Mouse (Mus musculus) activated CD4-positive, CD25-positive, alpha-beta regulatory T cell (primary cell): ENCODE measurements around the gene Ccr9. TPM values are rescaled to one million over a fixed set of nuclear protein-coding genes. Genes with fewer than 3 reads are reported as not detected.

Experiments used
- polyA plus RNA-seq, 2 experiments: library from polyadenylated mRNA; unstranded; fragments of 100-300 nt; shearing (Covaris generic); gene quantifications; one replicate each; pipeline ENCODE4 v1.2.1; 2017

The Ccr9 gene
- 10 to 100 TPM in 1 of 2 experiments, 1 to 10 TPM in 1; 5.3 to 11.4 TPM for polyA plus RNA-seq

DNA sequence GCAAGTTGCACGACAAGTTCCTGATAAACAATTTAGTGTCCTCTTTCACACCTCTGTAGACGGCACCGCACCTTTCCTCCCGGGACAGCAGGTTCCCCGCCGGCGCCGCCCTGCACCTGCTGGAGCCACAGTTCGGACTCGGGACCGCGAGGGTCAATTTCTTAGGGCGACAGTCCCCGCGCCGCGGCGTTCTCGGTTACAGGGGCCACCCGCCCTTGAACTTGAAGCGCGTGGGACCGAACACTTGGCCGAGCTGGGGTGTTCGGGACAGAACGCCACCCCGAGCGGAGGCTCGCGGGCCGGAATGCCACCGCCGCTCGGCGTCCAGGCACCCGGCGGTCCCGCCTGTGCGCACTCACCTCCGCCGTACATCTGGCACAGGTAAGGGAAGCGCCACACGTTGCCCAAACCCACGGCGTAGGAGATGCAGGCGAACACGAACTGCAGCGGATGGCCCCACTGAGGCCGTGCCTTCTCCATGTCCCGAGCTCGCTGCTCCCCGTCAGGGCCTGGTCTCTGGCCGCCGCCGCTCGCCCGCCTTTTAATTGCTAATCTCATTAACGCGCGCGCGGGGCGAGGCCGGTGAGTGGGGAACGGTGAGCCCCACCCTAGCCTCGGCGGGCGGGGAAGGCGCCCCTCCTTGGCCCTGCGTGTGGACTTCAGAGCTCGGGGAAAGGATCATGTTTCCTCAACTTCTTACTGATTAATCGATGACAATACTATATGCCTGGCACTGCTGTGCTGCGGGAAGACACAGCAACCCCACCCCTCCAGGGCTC lies at the start of gene Ccr9, which contains the start of gene Slc6a20a:
Gene Ccr9 (plus strand): TSS at position 113 of the 779 bp plus-strand sequence.
Gene Slc6a20a (minus strand): TSS at position 559 of the 779 bp plus-strand sequence.

DNA sequence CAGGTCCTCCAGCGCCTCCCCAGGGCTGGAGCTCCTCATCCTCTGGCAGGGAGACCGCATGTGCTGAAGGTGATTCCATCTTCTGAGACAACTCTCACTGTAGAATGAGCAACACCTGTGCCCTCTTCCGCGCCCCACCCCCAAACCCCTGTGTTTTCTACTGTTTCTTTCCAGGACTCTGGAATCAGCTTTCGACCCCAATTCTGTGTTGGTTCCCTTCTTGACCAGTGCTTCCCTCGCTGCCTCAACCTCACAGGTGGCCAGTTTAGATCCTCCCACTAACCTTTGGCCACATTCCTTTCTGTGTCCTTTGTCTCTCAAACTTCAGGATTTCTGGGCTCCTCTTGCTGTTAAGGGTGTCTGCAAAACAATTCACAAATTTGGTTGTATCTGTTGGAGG lies 46.0 kb upstream of the Ccr9 start, which contains the start of gene Slc6a20b:
Gene Slc6a20b (minus strand): TSS at position 285 of the 400 bp plus-strand sequence.

GRCm38 (mm10) chr9:123717186-123718008 lies 39.2 kb downstream of the Ccr9 start, which contains the start of gene Lztfl1:
Gene Lztfl1, minus strand, starts transcription at chr9:123717697.

DNA sequence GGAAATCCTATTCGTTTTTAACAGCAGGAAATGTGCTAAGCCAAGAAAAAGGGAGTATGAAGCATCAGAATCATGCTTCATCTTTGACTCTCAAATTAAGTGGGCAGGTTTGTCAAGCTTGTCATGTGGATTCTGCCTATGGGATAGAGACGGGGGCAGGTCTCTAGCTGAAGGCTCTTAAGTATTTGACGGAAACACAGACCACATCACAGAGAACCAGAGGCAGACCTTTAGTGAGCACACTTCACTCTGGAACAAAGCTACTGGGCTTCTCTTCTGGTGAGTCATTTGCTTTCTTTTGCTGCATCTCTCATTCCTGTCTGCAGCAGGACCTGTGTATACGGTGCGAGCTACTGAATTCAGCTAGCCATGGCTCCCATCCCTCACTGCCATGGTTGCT lies 128.0 kb downstream of the Ccr9 start, which contains the start of gene Cxcr6:
Gene Cxcr6 (plus strand): TSS at position 209 of the 400 bp plus-strand sequence.

Other genes starting within 250 kb of the Ccr9 start
- gene Limd1, start 199.7 kb upstream of the Ccr9 start, polyA plus RNA-seq, result 10 to 100 TPM; 36.8 to 80.7 TPM
- 10 to 100 TPM; 54.3 to 92.6 TPM for gene Sacm1l, start 148.7 kb upstream of the Ccr9 start, polyA plus RNA-seq
- gene Slc6a20b, start 45.9 kb upstream of the Ccr9 start, polyA plus RNA-seq, result under 1 TPM; 0.05 to 0.27 TPM
- gene Slc6a20a, start 446 bp downstream of the Ccr9 start, polyA plus RNA-seq, result under 1 TPM; 0.18 to 0.49 TPM
- 10 to 100 TPM; 33.2 to 37.4 TPM for gene Lztfl1, start 39.3 kb downstream of the Ccr9 start, polyA plus RNA-seq
- gene Cxcr6, start 128.0 kb downstream of the Ccr9 start, polyA plus RNA-seq, result 100 to 1,000 TPM in 1 of 2 experiments, 10 to 100 TPM in 1; 36.5 to 171 TPM
- gene Fyco1, start 173.5 kb downstream of the Ccr9 start, polyA plus RNA-seq, result 10 to 100 TPM; 30.0 to 33.9 TPM
- under 1 TPM; 0.67 to 0.80 TPM for gene Xcr1, start 183.6 kb downstream of the Ccr9 start, polyA plus RNA-seq